Mouse (Mus musculus): ENCODE measurements around the gene Smbd1.

Gene Smbd1

GRCm38 (mm10) chr16:32813362-32813761, 3.1 kb upstream of the Smbd1 start:
- no peak for DNase-seq (ENCODE audit: low spot score in 2 of 2)

- peak; percentile 30 to 84 for DNase-seq (ENCODE audit: low spot score in 2 of 2)
Measured at GRCm38 (mm10) chr16:32812888-32813361, 2.6 kb upstream of the Smbd1 start.

- DNase-seq (ENCODE audit: low spot score in 2 of 2) = no peak
Measured at GRCm38 (mm10) chr16:32807408-32808185, 2.7 kb downstream of the Smbd1 start.

GRCm38 (mm10) chr16:32805151-32805550, 5.1 kb downstream of the Smbd1 start:
- DNase-seq (ENCODE audit: low spot score in 2 of 2) = no peak

GRCm38 (mm10) chr16:32803901-32804300, 6.4 kb downstream of the Smbd1 start:
- DNase-seq (ENCODE audit: low spot score in 2 of 2) = no peak

- DNase-seq (ENCODE audit: low spot score in 2 of 2) = peak in 1 of 2 experiments; percentile 34
Measured at GRCm38 (mm10) chr16:32803252-32803853, 6.9 kb downstream of the Smbd1 start.

- no peak for DNase-seq (ENCODE audit: low spot score in 2 of 2)
Measured at GRCm38 (mm10) chr16:32797426-32797689, 12.9 kb downstream of the Smbd1 start, which contains the start of gene Muc20. Muc20 (minus strand) TSS chr16:32797435.

GRCm38 (mm10) chr16:32796676-32797425, 13.4 kb downstream of the Smbd1 start:
- no peak for DNase-seq (ENCODE audit: low spot score in 2 of 2)

- no peak for DNase-seq (ENCODE audit: low spot score in 2 of 2)
Measured at GRCm38 (mm10) chr16:32795177-32795576, 15.1 kb downstream of the Smbd1 start.

GRCm38 (mm10) chr16:32790056-32790455, 20.2 kb downstream of the Smbd1 start:
- no peak for DNase-seq (ENCODE audit: low spot score in 2 of 2)

- peak in 1 of 2 experiments; percentile 56 for DNase-seq (ENCODE audit: low spot score in 2 of 2)
Measured at GRCm38 (mm10) chr16:32784840-32785239, 25.4 kb downstream of the Smbd1 start.

GRCm38 (mm10) chr16:32783324-32784062, 26.8 kb downstream of the Smbd1 start:
- DNase-seq (ENCODE audit: low spot score in 2 of 2) = no peak

GRCm38 (mm10) chr16:32778956-32779355, 31.3 kb downstream of the Smbd1 start:
- peak in 1 of 2 experiments; percentile 3 for DNase-seq (ENCODE audit: low spot score in 2 of 2)

GRCm38 (mm10) chr16:32776676-32777075, 33.6 kb downstream of the Smbd1 start:
- DNase-seq (ENCODE audit: low spot score in 2 of 2) = no peak

GRCm38 (mm10) chr16:32766904-32767303, 43.4 kb downstream of the Smbd1 start:
- DNase-seq (ENCODE audit: low spot score in 2 of 2) = no peak

GRCm38 (mm10) chr16:32764961-32765360, 45.3 kb downstream of the Smbd1 start:
- no peak for DNase-seq (ENCODE audit: low spot score in 2 of 2)

GRCm38 (mm10) chr16:32764550-32764949, 45.7 kb downstream of the Smbd1 start:
- DNase-seq (ENCODE audit: low spot score in 2 of 2) = no peak
